Mouse (Mus musculus): ENCODE results near the gene Khdrbs1. TPM values are rescaled to one million over a fixed set of nuclear protein-coding genes. Genes with fewer than 3 reads are reported as not detected.

Gene Khdrbs1
- total and polyA plus RNA-seq, 3 experiments: 58.6 to 125 (median 67.4) TPM

DNA sequence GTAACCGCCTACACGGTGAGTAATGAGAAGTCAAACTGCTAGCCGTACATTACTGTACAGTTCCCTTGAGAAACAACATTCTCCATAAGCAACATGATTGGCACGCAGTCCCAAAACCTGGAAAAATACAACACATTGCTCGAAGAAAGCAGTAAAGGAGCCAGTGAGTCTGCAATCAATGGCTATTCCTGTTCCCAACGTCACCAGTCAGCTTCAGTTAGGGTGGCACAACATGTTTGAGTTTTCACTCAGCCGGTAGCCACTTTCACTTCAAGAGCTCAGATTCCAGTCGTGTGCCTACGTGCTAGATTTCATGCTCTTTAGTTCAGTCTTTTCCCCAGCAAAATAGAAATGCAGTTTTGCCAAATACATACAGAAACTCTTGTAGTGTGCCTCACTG, 25.8 kb downstream of the Khdrbs1 start:
- Histone ChIP-seq H3K4me2 (ENCODE audit: insufficient read depth, low read depth, poor library complexity, severe bottlenecking) (no peak overlapping the region), H3K4me3 (replicated peaks in 1 of 3; ENCODE audit: low read depth in 2 of 3, low read length in 2 of 3, poor library complexity in 1 of 3) (no peak overlapping the region), H3K36me3 (replicated peaks in 1 of 2; ENCODE audit: control insufficient read depth in 1 of 2, insufficient read depth in 1 of 2, low read length in 1 of 2) (peaks cover 66 to 83% of the 10 kb centered on the region in 2 experiments), H3K9me3 (replicated peaks; ENCODE audit: low read length) (no peaks in the 10 kb centered on the region), H3K9ac (ENCODE audit: insufficient read depth, low read depth) (no peak overlapping the region), H3K4me1 (ENCODE audit: control insufficient read depth in 1 of 2, insufficient read depth in 2 of 2) (no peaks in the 10 kb centered on the region), H3K79me2 (replicated peaks; ENCODE audit: control insufficient read depth, extremely low read depth, insufficient read depth, poor library complexity, severe bottlenecking) (peaks cover 4% of the 10 kb centered on the region), H3K27me3 (replicated peaks) (no peaks in the 10 kb centered on the region), H3K27ac (ENCODE audit: insufficient read depth, low read depth) (no peak overlapping the region)
- no peak for TF ChIP-seq JUN (IDR thresholded peaks at IDR 0.05; ENCODE audit: insufficient read depth, low read depth, low read length)
- TF ChIP-seq ZMIZ1 (IDR thresholded peaks at IDR 0.05; ENCODE audit: low read depth, low read length): no peak
- no peak for TF ChIP-seq MXI1 (IDR thresholded peaks at IDR 0.05; ENCODE audit: low read depth, low read length)
- no peak for TF ChIP-seq CTCF (conservative IDR thresholded peaks at IDR 0.05 in 1 of 2, IDR thresholded peaks at IDR 0.05 in 1 of 2; ENCODE audit: low read depth in 2 of 2, low read length in 2 of 2)
- no peak for TF ChIP-seq NRF1 (IDR thresholded peaks at IDR 0.05; ENCODE audit: low read depth, low read length)
- DNase-seq (ENCODE audit: extremely low read depth): no peak
- in situ Hi-C loops (cut with MboI; ENCODE audit: low pct_ligation_motif_present, low pct_unique_long_range_greater_than_20kb, low sequenced_read_pairs) (loop anchor here (25.0 kb wide), 1 partner anchor 371 kb away; no protein-coding TSS in a partner anchor), dilution Hi-C loops (cut with MboI; ENCODE audit: extremely low pct_ligation_motif_present, extremely low pct_unique_long_range_greater_than_20kb, low sequenced_read_pairs) (no loop called here)

GRCm38 (mm10) chr4:129709486-129710129, 32.5 kb downstream of the Khdrbs1 start:
- in situ Hi-C loops (cut with MboI; ENCODE audit: low pct_ligation_motif_present, low pct_unique_long_range_greater_than_20kb, low sequenced_read_pairs): loop anchor here (25.0 kb wide), 1 partner anchor 378 kb away; no protein-coding TSS in a partner anchor
- Histone ChIP-seq H3K9ac (ENCODE audit: insufficient read depth, low read depth) (no peak overlapping the region), H3K4me1 (ENCODE audit: control insufficient read depth in 1 of 2, insufficient read depth in 2 of 2) (no peaks in the 10 kb centered on the region), H3K36me3 (replicated peaks in 1 of 2; ENCODE audit: control insufficient read depth in 1 of 2, insufficient read depth in 1 of 2, low read length in 1 of 2) (peaks cover 62 to 94% of the 10 kb centered on the region in 2 experiments), H3K4me3 (replicated peaks in 1 of 3; ENCODE audit: low read depth in 2 of 3, low read length in 2 of 3, poor library complexity in 1 of 3) (no peak overlapping the region), H3K27me3 (replicated peaks) (no peaks in the 10 kb centered on the region), H3K9me3 (replicated peaks; ENCODE audit: low read length) (no peaks in the 10 kb centered on the region), H3K4me2 (ENCODE audit: insufficient read depth, low read depth, poor library complexity, severe bottlenecking) (no peak overlapping the region), H3K27ac (ENCODE audit: insufficient read depth, low read depth) (no peak overlapping the region), H3K79me2 (replicated peaks; ENCODE audit: control insufficient read depth, extremely low read depth, insufficient read depth, poor library complexity, severe bottlenecking) (no peaks in the 10 kb centered on the region)
- TF ChIP-seq KAT2A (IDR thresholded peaks at IDR 0.05; ENCODE audit: insufficient replicate concordance, low read length) (no peak), MAX (IDR thresholded peaks at IDR 0.05; ENCODE audit: low read length) (no peak), CHD1 (IDR thresholded peaks at IDR 0.05; ENCODE audit: low read depth, low read length) (no peak), ELF1 (IDR thresholded peaks at IDR 0.05; ENCODE audit: low read depth, low read length) (no peak), ZKSCAN1 (IDR thresholded peaks at IDR 0.05; ENCODE audit: borderline replicate concordance, low read depth, low read length) (no peak), HCFC1 (IDR thresholded peaks at IDR 0.05; ENCODE audit: low read depth, low read length) (no peak), UBTF (IDR thresholded peaks at IDR 0.05; ENCODE audit: low read depth, low read length) (no peak), NRF1 (IDR thresholded peaks at IDR 0.05; ENCODE audit: low read depth, low read length) (no peak), MEF2A (IDR thresholded peaks at IDR 0.05; ENCODE audit: borderline replicate concordance, low read depth, low read length) (no peak), ZMIZ1 (IDR thresholded peaks at IDR 0.05; ENCODE audit: low read depth, low read length) (no peak), USF2 (conservative IDR thresholded peaks at IDR 0.05; ENCODE audit: low read depth, low read length) (no peak), ZC3H11A (IDR thresholded peaks at IDR 0.05; ENCODE audit: low read depth, low read length) (no peak), MYC (IDR thresholded peaks at IDR 0.05; ENCODE audit: low read depth, low read length) (no peak), PAX5 (IDR thresholded peaks at IDR 0.05; ENCODE audit: low read length) (no peak), MXI1 (IDR thresholded peaks at IDR 0.05; ENCODE audit: low read depth, low read length) (no peak), JUND (conservative IDR thresholded peaks at IDR 0.05; ENCODE audit: low read depth, low read length) (no peak), ZNF384 (IDR thresholded peaks at IDR 0.05; ENCODE audit: low read depth, low read length) (no peak)
- DNase-seq (ENCODE audit: extremely low read depth): no peak
- dilution Hi-C loops (cut with MboI; ENCODE audit: extremely low pct_ligation_motif_present, extremely low pct_unique_long_range_greater_than_20kb, low sequenced_read_pairs): no loop called here

All from CH12.LX (cell line).